Mouse (Mus musculus) liver, postnatal 0 days (tissue): ENCODE results near the gene Zswim5. TPM values are rescaled to one million over a fixed set of nuclear protein-coding genes. Genes with fewer than 3 reads are reported as not detected.

ENCODE experiments used
- ATAC-seq: fragments of 200-750 bp; cut with Nextera tagmentation; 2 replicates; pipeline ENCODE4 v1.8.0; 2017; ENCODE audit warnings: mild to moderate bottlenecking, moderate library complexity
- DNase-seq: peaks from one replicate; pipeline ENCODE4 v3.0.0-alpha.2; 2016
- H3K27ac ChIP-seq: fragments of 300-500 bp; sonication (generic); 2 replicates; pipeline ENCODE4 v1.5.1; 2014; ENCODE audit warnings: antibody characterized with exemption, moderate library complexity, mild to moderate bottlenecking, low read depth
- H3K27me3 ChIP-seq: fragments of 300-500 bp; sonication (generic); 2 replicates; pipeline ENCODE4 v1.6.1; 2014; ENCODE audit warnings: low read length, control low read depth, mixed read lengths; ENCODE audit not compliant: insufficient read depth
- H3K36me3 ChIP-seq: fragments of 300-500 bp; sonication (generic); replicated peaks from 2 replicates; pipeline ENCODE4 v1.6.1; 2014; ENCODE audit warnings: mild to moderate bottlenecking, control low read depth, low read length, moderate library complexity, mixed read lengths; ENCODE audit not compliant: insufficient read depth
- H3K4me1 ChIP-seq: fragments of 300-500 bp; sonication (generic); 2 replicates; pipeline ENCODE4 v1.6.1; 2014; ENCODE audit warnings: antibody characterized with exemption, mild to moderate bottlenecking, control low read depth; ENCODE audit not compliant: insufficient read depth
- H3K4me2 ChIP-seq: fragments of 300-500 bp; sonication (generic); 2 replicates; pipeline ENCODE4 v1.6.1; 2014; ENCODE audit warnings: low read depth, mild to moderate bottlenecking, low read length, moderate library complexity, mixed read lengths
- H3K4me3 ChIP-seq: fragments of 300-500 bp; sonication (generic); 2 replicates; pipeline ENCODE4 v1.5.1; 2014; ENCODE audit warnings: low read depth, low read length
- H3K9ac ChIP-seq: fragments of 300-500 bp; sonication (generic); replicated peaks from 2 replicates; pipeline ENCODE4 v1.6.1; 2014; ENCODE audit warnings: mild to moderate bottlenecking, moderate library complexity
- H3K9me3 ChIP-seq: fragments of 300-500 bp; sonication (generic); 2 replicates; pipeline ENCODE4 v1.6.1; 2016; ENCODE audit warnings: mild to moderate bottlenecking, control low read depth, low read length, mixed read lengths
- CTCF ChIP-seq: sonication (generic); IDR thresholded peaks from 2 replicates; pipeline ENCODE4 v1.5.1; 2016; ENCODE audit warnings: antibody characterized with exemption, low read depth
- EP300 ChIP-seq: IDR thresholded peaks from 2 replicates; pipeline ENCODE4 v1.6.1; 2016; ENCODE audit warnings: antibody characterized with exemption, low read depth, mild to moderate bottlenecking
- WGBS: fragments of 180-500 bp; shearing (Covaris S2); extraction: QIAGEN DNeasy Blood & Tissue Kit; methylation state at CpG from one replicate; pipeline ENCODE4 v1.1.7; 2014; ENCODE audit not compliant: insufficient replicate concordance; 5-methylcytosine and 5-hydroxymethylcytosine counted together
- polyA plus RNA-seq: library from polyadenylated mRNA; unstranded; fragments of >200 nt; fragmentation: Nextera tagmentation; extraction: Ambion mirVana; gene quantifications from 2 replicates; pipeline ENCODE4 v1.2.1, GENCODE M21; 2015

Gene Zswim5
- polyA plus RNA-seq, 1 experiment from 2014 or later = 0.06 TPM

GRCm38 (mm10) chr4:116942695-116943094, 65.5 kb downstream of the Zswim5 start:
- WGBS = 76% methylated on average over 2 of the region's 2 CpGs
- no peaks in the 10 kb centered on the region for H3K36me3 ChIP-seq
- H3K27me3 ChIP-seq = no peaks in the 10 kb centered on the region
- H3K4me1 ChIP-seq = no peaks in the 10 kb centered on the region
- H3K9ac ChIP-seq = no peak overlapping the region
- DNase-seq (no peak), ATAC-seq (no peak)
- TF ChIP-seq CTCF (no peak), EP300 (no peak)
- H3K4me3 ChIP-seq = no peak overlapping the region
- H3K27ac ChIP-seq = no peak overlapping the region
- no peak overlapping the region for H3K4me2 ChIP-seq
- no peaks in the 10 kb centered on the region for H3K9me3 ChIP-seq

- no peak for TF ChIP-seq CTCF
- TF ChIP-seq EP300 = no peak
- Histone ChIP-seq H3K27ac (no peak overlapping the region), H3K4me3 (no peak overlapping the region), H3K36me3 (no peaks in the 10 kb centered on the region), H3K9ac (no peak overlapping the region), H3K4me1 (no peaks in the 10 kb centered on the region), H3K27me3 (no peaks in the 10 kb centered on the region), H3K4me2 (no peak overlapping the region), H3K9me3 (no peaks in the 10 kb centered on the region)
- ATAC-seq (no peak), DNase-seq (no peak)
- WGBS = 71% methylated on average over 5 of the region's 5 CpGs
Observed at GRCm38 (mm10) chr4:116944055-116944454, 66.9 kb downstream of the Zswim5 start.

- no peak overlapping the region for H3K27ac ChIP-seq
- no peaks in the 10 kb centered on the region for H3K36me3 ChIP-seq
- WGBS = 55% methylated on average over 1 of the region's 1 CpGs
- no peaks in the 10 kb centered on the region for H3K9me3 ChIP-seq
- H3K4me1 ChIP-seq = no peaks in the 10 kb centered on the region
- H3K4me2 ChIP-seq = no peak overlapping the region
- H3K9ac ChIP-seq = no peak overlapping the region
- H3K4me3 ChIP-seq = no peak overlapping the region
- ATAC-seq (no peak), DNase-seq (no peak)
- TF ChIP-seq EP300 = no peak
- TF ChIP-seq CTCF = peak; percentile 6; the same call in 1 of the 2 replicates
- no peaks in the 10 kb centered on the region for H3K27me3 ChIP-seq
Observed at GRCm38 (mm10) chr4:116951642-116952041, 74.5 kb downstream of the Zswim5 start.

- no peak overlapping the region for H3K4me2 ChIP-seq
- TF ChIP-seq CTCF (no peak), EP300 (no peak)
- 79% methylated on average over 7 of the region's 7 CpGs for WGBS
Observed at GRCm38 (mm10) chr4:116954951-116955350, 77.8 kb downstream of the Zswim5 start.

GRCm38 (mm10) chr4:116976503-116976902, 99.3 kb downstream of the Zswim5 start:
- WGBS = 50% methylated on average over 2 of the region's 2 CpGs
- no peaks in the 10 kb centered on the region for H3K4me1 ChIP-seq
- H3K4me2 ChIP-seq = no peak overlapping the region
- H3K9me3 ChIP-seq = no peaks in the 10 kb centered on the region
- no peak overlapping the region for H3K9ac ChIP-seq
- peak; percentile 28; the same call in 1 of the 2 replicates for TF ChIP-seq CTCF
- TF ChIP-seq EP300 = no peak
- ATAC-seq (no peak), DNase-seq (no peak)
- H3K27me3 ChIP-seq = no peaks in the 10 kb centered on the region
- H3K36me3 ChIP-seq = no peaks in the 10 kb centered on the region
- no peak overlapping the region for H3K4me3 ChIP-seq
- no peak overlapping the region for H3K27ac ChIP-seq

More at GRCm38 (mm10) chr4:116954951-116955350, 77.8 kb downstream of the Zswim5 start:
- no peaks in the 10 kb centered on the region for H3K9me3 ChIP-seq
- H3K27ac ChIP-seq = no peak overlapping the region
- no peak overlapping the region for H3K4me3 ChIP-seq
- H3K4me1 ChIP-seq = no peaks in the 10 kb centered on the region
- DNase-seq (no peak), ATAC-seq (no peak)
- no peaks in the 10 kb centered on the region for H3K36me3 ChIP-seq
- no peak overlapping the region for H3K9ac ChIP-seq
- no peaks in the 10 kb centered on the region for H3K27me3 ChIP-seq

GRCm38 (mm10) chr4:116985681-116986080, 108.5 kb downstream of the Zswim5 start:
- TF ChIP-seq EP300 (no peak), CTCF (no peak)
- Histone ChIP-seq H3K4me1 (0 out of 2 replicates have a peak, but pooled peaks cover 4% of the 10 kb centered on the region), H3K9ac (no peak overlapping the region), H3K4me3 (no peak overlapping the region), H3K27ac (no peak overlapping the region), H3K27me3 (no peaks in the 10 kb centered on the region), H3K4me2 (no peak overlapping the region), H3K9me3 (no peaks in the 10 kb centered on the region), H3K36me3 (peaks cover 16% of the 10 kb centered on the region)
- DNase-seq = no peak
- no peak for ATAC-seq
- WGBS = 82% methylated on average over 7 of the region's 7 CpGs
